Mouse (Mus musculus): ENCODE measurements around the gene Tmem131.

DNA sequence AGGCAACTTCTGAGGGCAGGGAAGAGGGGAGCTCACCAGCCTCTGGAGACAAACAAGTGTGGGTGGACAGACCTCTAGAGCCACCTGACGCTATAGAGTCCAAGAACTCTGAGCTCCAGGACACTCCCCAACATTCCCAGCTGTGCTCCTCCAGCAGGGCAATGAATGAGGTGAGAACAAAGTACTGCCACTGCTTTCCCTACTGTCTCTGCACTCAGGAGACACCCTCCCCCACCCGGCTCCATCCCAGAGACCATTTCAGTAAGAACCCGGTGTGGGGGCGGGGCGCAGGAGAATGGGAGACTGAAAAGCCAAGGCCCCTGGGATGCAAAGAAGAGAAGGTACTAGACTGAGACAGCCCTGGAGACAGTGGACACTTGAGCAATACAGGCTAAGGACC is 98.4 kb downstream of the Tmem131 start:
- TF ChIP-seq CTCF (IDR thresholded peaks at IDR 0.05; ENCODE audit: control insufficient read depth, insufficient read depth, insufficient replicate concordance, low read depth, low read length) (no peak), POLR2A (IDR thresholded peaks at IDR 0.05; ENCODE audit: control insufficient read depth, low read depth, low read length) (no peak)
